ENCODE assay signal across 12 mouse cellular contexts in the genomic region with DNA sequence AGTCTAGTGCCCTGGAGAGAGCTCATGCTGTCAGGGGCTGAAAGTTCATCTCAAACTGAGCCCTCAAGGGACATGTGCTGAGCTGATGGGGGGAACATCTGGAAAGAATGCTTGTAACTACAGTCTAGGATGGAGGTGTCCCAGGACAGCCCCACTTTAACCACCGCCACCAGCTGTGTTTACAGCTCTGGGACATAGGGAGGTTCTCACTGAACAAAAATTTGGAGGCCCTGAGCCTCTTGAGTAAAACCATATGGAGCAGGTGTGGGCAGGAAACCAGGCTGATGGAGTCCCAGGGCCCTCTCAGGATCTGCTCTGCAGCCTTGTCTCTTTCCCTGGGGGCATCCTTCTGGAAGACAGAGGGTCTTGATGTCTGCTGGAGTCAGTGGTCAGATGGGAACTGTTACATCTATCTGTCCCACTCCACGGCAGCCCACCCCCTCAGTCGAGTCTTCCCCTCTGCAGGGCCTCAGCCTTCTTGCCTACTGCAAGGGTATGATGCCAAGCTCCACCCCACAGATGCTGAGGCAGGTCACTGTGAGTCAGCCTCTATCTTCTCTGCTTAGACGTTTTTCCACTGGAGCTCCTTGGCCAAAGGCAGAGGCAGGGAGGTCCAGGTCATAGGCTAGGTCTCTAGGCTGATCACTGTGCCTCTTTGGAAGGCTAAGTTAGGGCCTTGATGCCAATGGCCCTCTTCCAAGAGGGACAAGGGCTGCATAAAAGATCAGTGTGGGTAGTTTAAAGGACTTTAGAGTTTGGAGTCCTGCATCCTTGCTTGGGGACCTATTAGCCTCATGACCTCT. TPM values are rescaled to one million over a fixed set of nuclear protein-coding genes. Genes with fewer than 3 reads are reported as not detected.
A peak's percentile ranks its signal among the peaks of the same experiment; 100 is the strongest.
DNase-seq lines count a peak whose midpoint lies in the region; ATAC-seq and TF ChIP-seq lines count a peak whose summit lies in the region.
"Had no signal": no experiment of that assay in that cellular context is flagged by ENCODE, and none has a peak within 500 bp of the region (broad histone marks: within the 10 kb centered on the region; RNA-seq: fewer than 3 reads in every experiment).

No protein-coding gene starts in this region.

- H3K27me3 ChIP-seq in heart, embryonic 12.5 days (replicated peaks): peaks cover 59% of the 10 kb centered on the region
- H3K27me3 ChIP-seq in embryonic facial prominence, embryonic 11.5 days (ENCODE audit: control insufficient read depth, insufficient read depth, low read length): no peaks in the 10 kb centered on the region
- H3K27me3 ChIP-seq in thymus, adult 2 months (ENCODE audit: control insufficient read depth, insufficient read depth, low read length): no peaks in the 10 kb centered on the region
- H3K27me3 ChIP-seq: forebrain, embryonic 13.5 days; lung, embryonic 15.5 days had no signal

- 56% methylated on average over 4 of the region's 4 CpGs for WGBS in heart, embryonic 12.5 days
- 33% methylated on average over 4 of the region's 4 CpGs for WGBS in embryonic facial prominence, embryonic 11.5 days
- 60% methylated on average over 4 of the region's 4 CpGs for WGBS in thymus, adult 2 months

- TF ChIP-seq POLR2A in thymus, adult 2 months (IDR thresholded peaks at IDR 0.05; ENCODE audit: control insufficient read depth, extremely low read depth, insufficient read depth, low read length, poor library complexity): no peak

- no peak overlapping the region for H3K9ac ChIP-seq in heart, embryonic 12.5 days
- no peak overlapping the region for H3K9ac ChIP-seq in embryonic facial prominence, embryonic 11.5 days (replicated peaks; ENCODE audit: low read length)
- H3K9ac ChIP-seq: forebrain, embryonic 13.5 days; lung, embryonic 15.5 days had no signal

- no peak for TF ChIP-seq CTCF in thymus, adult 2 months (IDR thresholded peaks at IDR 0.05; ENCODE audit: borderline replicate concordance, control insufficient read depth, extremely low read depth, insufficient read depth, low read length, poor library complexity)

- no peak overlapping the region for H3K4me2 ChIP-seq in heart, embryonic 12.5 days
- no peak overlapping the region for H3K4me2 ChIP-seq in embryonic facial prominence, embryonic 11.5 days (ENCODE audit: low read depth, low read length)
- H3K4me2 ChIP-seq: forebrain, embryonic 13.5 days; lung, embryonic 15.5 days had no signal

- DNase-seq in heart, adult 18-20 months: peak; percentile 63 to 75
- DNase-seq in NIH3T3 (ENCODE audit: low read depth): peak; percentile 10
- DNase-seq in embryonic facial prominence, embryonic 11.5 days (ENCODE audit: low spot score): peak; percentile 68
- peak; percentile 57 to 64 for DNase-seq in heart, postnatal 10 days
- DNase-seq in thymus, adult 2 months: no peak
- no peak for DNase-seq in right cerebral cortex, postnatal 4 days
- no peak for DNase-seq in spleen, postnatal 36 days (ENCODE audit: low spot score in 2 of 2)
- DNase-seq: thymus, postnatal 14 days had no signal

- no peaks in the 10 kb centered on the region; the same call in 1 of the 2 replicates for H3K4me1 ChIP-seq in heart, embryonic 12.5 days (replicated peaks)
- H3K4me1 ChIP-seq in embryonic facial prominence, embryonic 11.5 days (ENCODE audit: control insufficient read depth, insufficient read depth, low read length): peaks cover 3% of the 10 kb centered on the region; the same call in 1 of the 2 replicates
- no peaks in the 10 kb centered on the region for H3K4me1 ChIP-seq in thymus, adult 2 months (replicated peaks; ENCODE audit: control insufficient read depth, insufficient read depth, low read length)

- intact Hi-C loops in heart, postnatal 10 days (cut with DNase I): no loop called here

- H3K36me3 ChIP-seq in heart, embryonic 12.5 days: no peaks in the 10 kb centered on the region
- no peaks in the 10 kb centered on the region for H3K36me3 ChIP-seq in embryonic facial prominence, embryonic 11.5 days (replicated peaks; ENCODE audit: control insufficient read depth, insufficient read depth, low read depth, low read length)
- no peaks in the 10 kb centered on the region for H3K36me3 ChIP-seq in thymus, adult 2 months (ENCODE audit: control insufficient read depth, insufficient read depth, low read length)
- H3K36me3 ChIP-seq: lung, embryonic 15.5 days had no signal

- no peak overlapping the region for H3K4me3 ChIP-seq in heart, embryonic 12.5 days
- H3K4me3 ChIP-seq in embryonic facial prominence, embryonic 11.5 days (ENCODE audit: low read depth, low read length): no peak overlapping the region
- no peak overlapping the region for H3K4me3 ChIP-seq in thymus, adult 2 months (ENCODE audit: control insufficient read depth, insufficient read depth, low read length)
- H3K4me3 ChIP-seq: forebrain, embryonic 13.5 days; lung, embryonic 15.5 days; myocyte had no signal

- no peak overlapping the region for H3K27ac ChIP-seq in heart, embryonic 12.5 days (ENCODE audit: poor library complexity, severe bottlenecking)
- H3K27ac ChIP-seq in embryonic facial prominence, embryonic 11.5 days (replicated peaks; ENCODE audit: low read depth, low read length): no peak overlapping the region
- H3K27ac ChIP-seq in thymus, adult 2 months (ENCODE audit: control insufficient read depth, insufficient read depth, low read length): no peak overlapping the region
- H3K27ac ChIP-seq: forebrain, embryonic 13.5 days; lung, embryonic 15.5 days had no signal

- ATAC-seq in heart, embryonic 12.5 days (ENCODE audit: insufficient number of reproducible peaks, low FRiP score): no peak
- ATAC-seq in embryonic facial prominence, embryonic 11.5 days (replicated peaks; ENCODE audit: insufficient number of reproducible peaks, low FRiP score, low TSS enrichment, low read depth): 0 out of 2 replicates have a peak, but pooled peaks have one; percentile 27
- ATAC-seq: forebrain, embryonic 13.5 days had no signal

- no peaks in the 10 kb centered on the region for H3K9me3 ChIP-seq in heart, embryonic 12.5 days (replicated peaks)
- H3K9me3 ChIP-seq in embryonic facial prominence, embryonic 11.5 days (replicated peaks; ENCODE audit: control insufficient read depth, low read length): no peaks in the 10 kb centered on the region
- H3K9me3 ChIP-seq: forebrain, embryonic 13.5 days; lung, embryonic 15.5 days had no signal

RNA-seq across cellular contexts. Expression of gene Ccdc33, which starts 26.8 kb away (rescaled TPM):
- 1 to 10 TPM in 1 of 2 experiments, not detected in 1; 1.2 TPM for total RNA-seq in heart, adult 18-20 months (2021)
- polyA plus RNA-seq in heart, embryonic 12.5 days (2016; fragmentation: Nextera tagmentation; extraction: Ambion mirVana): not detected in 2 replicates
- polyA plus RNA-seq in embryonic facial prominence, embryonic 11.5 days (2014; fragmentation: Nextera tagmentation; extraction: Ambion mirVana): 0.54 and 0.77 TPM in 2 replicates
- not detected for total RNA-seq in heart, postnatal 10 days (2021)
- 0.94 and 1.2 TPM in 2 replicates for polyA plus RNA-seq in thymus, adult 2 months (2012; rRNA removed)
- polyA plus RNA-seq: myocyte had no signal

RNA-seq across cellular contexts. Expression of gene Stra6, which starts 28.2 kb away (rescaled TPM):
- total RNA-seq in heart, adult 18-20 months (2021): under 1 TPM; 0.30 to 0.44 TPM
- polyA plus RNA-seq in heart, embryonic 12.5 days (2016; fragmentation: Nextera tagmentation; extraction: Ambion mirVana): 0.78 and 1.00 TPM in 2 replicates
- polyA plus RNA-seq in embryonic facial prominence, embryonic 11.5 days (2014; fragmentation: Nextera tagmentation; extraction: Ambion mirVana): 38.0 and 44.8 TPM in 2 replicates
- under 1 TPM; 0.12 to 0.20 TPM for total RNA-seq in heart, postnatal 10 days (2021)
- polyA plus RNA-seq in thymus, adult 2 months (2012; rRNA removed): 5.2 and 6.1 TPM in 2 replicates

Comparison
In these comparisons a context has a peak if more than half of its experiments do, and no peak if none do; other contexts are left out.
1. DNase-seq: peak in heart, adult 18-20 months (2 of 2), NIH3T3 (single experiment), embryonic facial prominence, embryonic 11.5 days (single experiment) and heart, postnatal 10 days (2 of 2); none in thymus, adult 2 months (single experiment), right cerebral cortex, postnatal 4 days (single experiment) and spleen, postnatal 36 days (0 of 2).